Comparison of ENCODE assay signal across 28 mouse cellular contexts in genomic region chr5:140405126-140405525, GRCm38 (mm10). TPM values are rescaled to one million over a fixed set of nuclear protein-coding genes. Genes with fewer than 3 reads are reported as not detected.
A peak's percentile ranks its signal among the peaks of the same experiment; 100 is the strongest.
DNase-seq lines count a peak whose midpoint lies in the region; ATAC-seq lines count a peak whose summit lies in the region.
"Had no signal": no experiment of that assay in that cellular context is flagged by ENCODE, and none has a peak within 500 bp of the region (broad histone marks: within the 10 kb centered on the region; RNA-seq: fewer than 3 reads in every experiment).

No protein-coding gene starts in this region.

- WGBS in limb, embryonic 13.5 days = 16% methylated on average over 6 of the region's 6 CpGs
- WGBS in midbrain, embryonic 10.5 days = 85% methylated on average over 6 of the region's 6 CpGs

- peak; percentile 63 for DNase-seq in heart, adult 11 months
- no peak for DNase-seq in heart, postnatal 25 days (ENCODE audit: low spot score)
- DNase-seq in forelimb bud, embryonic 11.5 days (ENCODE audit: low read depth, low spot score) = peak; percentile 73
- DNase-seq in layer of hippocampus, postnatal 14 days (ENCODE audit: low spot score in 2 of 2) = no peak
- DNase-seq in midbrain, embryonic 10.5 days (ENCODE audit: low spot score) = no peak
- no peak for DNase-seq in adrenal gland, postnatal 25 days
- DNase-seq: adrenal gland, postnatal 10 days; B cell, adult 2 months; cerebellum, adult 11-12 months; cerebellum, adult 9-11 months; cerebellum, postnatal 36 days; gastrocnemius, postnatal 14 days; heart, postnatal 36 days had no signal

- peaks cover 21% of the 10 kb centered on the region for H3K4me1 ChIP-seq in limb, embryonic 13.5 days
- H3K4me1 ChIP-seq in midbrain, embryonic 10.5 days = no peaks in the 10 kb centered on the region
- H3K4me1 ChIP-seq: embryonic facial prominence, embryonic 15.5 days; heart, embryonic 12.5 days; hindbrain, embryonic 15.5 days had no signal

- 0 out of 2 replicates have a peak overlapping the region, but pooled peaks have one; percentile 16 for H3K27ac ChIP-seq in limb, embryonic 13.5 days
- H3K27ac ChIP-seq in midbrain, embryonic 10.5 days (replicated peaks) = no peak overlapping the region
- H3K27ac ChIP-seq: embryonic facial prominence, embryonic 15.5 days; hindbrain, embryonic 15.5 days had no signal

- no peak for ATAC-seq in limb, embryonic 13.5 days (ENCODE audit: low FRiP score, low read depth)
- ATAC-seq: CD4-positive, CD25-positive, alpha-beta regulatory T cell, adult 4 months; forebrain, embryonic 16.5 days; inflammation-experienced regulatory T-cells, adult 6 months; intestine, postnatal 0 days had no signal

- 0 out of 2 replicates have a peak, but pooled peaks cover 3% of the 10 kb centered on the region for H3K9me3 ChIP-seq in limb, embryonic 13.5 days
- H3K9me3 ChIP-seq in midbrain, embryonic 10.5 days (replicated peaks) = no peaks in the 10 kb centered on the region
- H3K9me3 ChIP-seq: embryonic facial prominence, embryonic 15.5 days; G1E; heart, embryonic 12.5 days; hindbrain, embryonic 15.5 days had no signal

- H3K36me3 ChIP-seq in limb, embryonic 13.5 days = no peaks in the 10 kb centered on the region
- no peaks in the 10 kb centered on the region for H3K36me3 ChIP-seq in midbrain, embryonic 10.5 days
- H3K36me3 ChIP-seq: embryonic facial prominence, embryonic 15.5 days; G1E; heart, embryonic 12.5 days; hindbrain, embryonic 15.5 days had no signal

- no peak overlapping the region for H3K9ac ChIP-seq in limb, embryonic 13.5 days
- H3K9ac ChIP-seq: embryonic facial prominence, embryonic 15.5 days; heart, embryonic 12.5 days; hindbrain, embryonic 15.5 days had no signal

- no peaks in the 10 kb centered on the region for H3K27me3 ChIP-seq in limb, embryonic 13.5 days
- H3K27me3 ChIP-seq in midbrain, embryonic 10.5 days (ENCODE audit: low read depth, poor library complexity, severe bottlenecking) = no peaks in the 10 kb centered on the region
- H3K27me3 ChIP-seq: embryonic facial prominence, embryonic 15.5 days; heart, embryonic 12.5 days; hindbrain, embryonic 15.5 days had no signal

- no peak overlapping the region for H3K4me3 ChIP-seq in limb, embryonic 13.5 days
- H3K4me3 ChIP-seq in midbrain, embryonic 10.5 days = no peak overlapping the region
- H3K4me3 ChIP-seq: embryonic facial prominence, embryonic 15.5 days; erythroblast, embryonic 14.5 days; heart, embryonic 12.5 days; hindbrain, embryonic 15.5 days had no signal

- intact Hi-C loops in heart, postnatal 25 days (cut with DNase I) = no loop called here

- H3K4me2 ChIP-seq in limb, embryonic 13.5 days (replicated peaks) = no peak overlapping the region
- H3K4me2 ChIP-seq: embryonic facial prominence, embryonic 15.5 days; heart, embryonic 12.5 days; hindbrain, embryonic 15.5 days had no signal

RNA-seq across cellular contexts. Expression of gene Eif3b, which starts 14.0 kb away (rescaled TPM):
- 10 to 100 TPM; 84.8 to 87.5 TPM for total RNA-seq in heart, postnatal 25 days (2021)
- polyA plus RNA-seq in limb, embryonic 13.5 days (2015; fragmentation: Nextera tagmentation; extraction: Ambion mirVana) = 101 and 111 TPM in 2 replicates
- 100 to 1,000 TPM; 105 to 112 TPM for total RNA-seq in layer of hippocampus, postnatal 14 days (2021)
- 145 and 153 TPM in 2 replicates for polyA plus RNA-seq in midbrain, embryonic 10.5 days (2016; fragmentation: Nextera tagmentation; extraction: Ambion mirVana)
- 159 and 237 TPM in 2 replicates for total RNA-seq in adrenal gland, postnatal 25 days (2021)

RNA-seq across cellular contexts. Expression of gene Snx8, which starts 16.1 kb away (rescaled TPM):
- total RNA-seq in heart, postnatal 25 days (2021) = 10 to 100 TPM; 12.5 to 14.0 TPM
- 23.7 and 25.8 TPM in 2 replicates for polyA plus RNA-seq in limb, embryonic 13.5 days (2015; fragmentation: Nextera tagmentation; extraction: Ambion mirVana)
- total RNA-seq in layer of hippocampus, postnatal 14 days (2021) = 10 to 100 TPM; 13.1 to 13.3 TPM
- 24.4 and 24.5 TPM in 2 replicates for polyA plus RNA-seq in midbrain, embryonic 10.5 days (2016; fragmentation: Nextera tagmentation; extraction: Ambion mirVana)
- 18.0 and 18.4 TPM in 2 replicates for total RNA-seq in adrenal gland, postnatal 25 days (2021)

RNA-seq across cellular contexts. Expression of gene Gm4869, which starts 40.3 kb away (rescaled TPM):
- total RNA-seq in heart, postnatal 25 days (2021) = not detected
- polyA plus RNA-seq in limb, embryonic 13.5 days (2015; fragmentation: Nextera tagmentation; extraction: Ambion mirVana) = not detected in 2 replicates
- not detected for total RNA-seq in layer of hippocampus, postnatal 14 days (2021)
- polyA plus RNA-seq in midbrain, embryonic 10.5 days (2016; fragmentation: Nextera tagmentation; extraction: Ambion mirVana) = not detected in 2 replicates
- total RNA-seq in adrenal gland, postnatal 25 days (2021) = 0.27 TPM in 1 of 2 replicates, not detected in the other
- total RNA-seq: G1E; gastrocnemius, adult 18-20 months; gastrocnemius, postnatal 14 days; heart, adult 8-10 months; heart, postnatal 36 days had no signal
- polyA plus RNA-seq: CD4-positive, CD25-positive, alpha-beta regulatory T cell, adult 4 months; erythroblast, embryonic 14.5 days; forebrain, embryonic 11.5 days; forebrain, embryonic 16.5 days; G1E; gonadal fat pad, adult 2 months; heart, embryonic 12.5 days; heart, embryonic 16.5 days; hindbrain, embryonic 15.5 days; inflammation-experienced regulatory T-cells, adult 6 months had no signal

Comparison
In these comparisons a context has a peak if more than half of its experiments do, and no peak if none do; other contexts are left out.
1. DNase-seq: peak in heart, adult 11 months (single experiment) and forelimb bud, embryonic 11.5 days (single experiment); none in heart, postnatal 25 days (single experiment), layer of hippocampus, postnatal 14 days (0 of 2), midbrain, embryonic 10.5 days (single experiment) and adrenal gland, postnatal 25 days (single experiment).